Mouse (Mus musculus) cerebellum, adult 9-10 months (tissue): ENCODE measurements around the gene Fbxl13.

Experiments
- DNase-seq: peaks from one replicate; pipeline ENCODE4 v3.0.0; 2022

Gene Fbxl13

GRCm38 (mm10) chr5:21645439-21646132 lies at the start of gene Fbxl13, which contains the start of gene Armc10:
Gene Fbxl13 (minus strand): TSS chr5:21645634.
Gene Armc10 (plus strand): TSS chr5:21645813.
- peak; percentile 89 for DNase-seq

GRCm38 (mm10) chr5:21694854-21695490 lies 49.5 kb upstream of the Fbxl13 start:
- no peak for DNase-seq

GRCm38 (mm10) chr5:21693372-21693870 lies 48.0 kb upstream of the Fbxl13 start:
- DNase-seq: no peak

GRCm38 (mm10) chr5:21692230-21692629 lies 46.8 kb upstream of the Fbxl13 start:
- DNase-seq: no peak

- no peak for DNase-seq
Observed at GRCm38 (mm10) chr5:21687042-21687441, 41.6 kb upstream of the Fbxl13 start.

GRCm38 (mm10) chr5:21685001-21685400 lies 39.6 kb upstream of the Fbxl13 start:
- DNase-seq: no peak

- no peak for DNase-seq
Observed at GRCm38 (mm10) chr5:21683811-21684210, 38.4 kb upstream of the Fbxl13 start.

GRCm38 (mm10) chr5:21680940-21681339 lies 35.5 kb upstream of the Fbxl13 start:
- DNase-seq: no peak

GRCm38 (mm10) chr5:21680029-21680428 lies 34.6 kb upstream of the Fbxl13 start:
- no peak for DNase-seq

- DNase-seq: no peak
Observed at GRCm38 (mm10) chr5:21678363-21678762, 32.9 kb upstream of the Fbxl13 start.

- no peak for DNase-seq
Observed at GRCm38 (mm10) chr5:21677939-21678338, 32.5 kb upstream of the Fbxl13 start.

GRCm38 (mm10) chr5:21675494-21675893 lies 30.1 kb upstream of the Fbxl13 start:
- no peak for DNase-seq

- no peak for DNase-seq
Observed at GRCm38 (mm10) chr5:21675019-21675418, 29.6 kb upstream of the Fbxl13 start.

GRCm38 (mm10) chr5:21673742-21674141 lies 28.3 kb upstream of the Fbxl13 start:
- no peak for DNase-seq

- no peak for DNase-seq
Observed at GRCm38 (mm10) chr5:21672812-21673635, 27.6 kb upstream of the Fbxl13 start.

GRCm38 (mm10) chr5:21669307-21669706 lies 23.9 kb upstream of the Fbxl13 start:
- DNase-seq: no peak

GRCm38 (mm10) chr5:21667191-21668137 lies 22.0 kb upstream of the Fbxl13 start:
- DNase-seq: no peak

- no peak for DNase-seq
Observed at GRCm38 (mm10) chr5:21663081-21663480, 17.6 kb upstream of the Fbxl13 start.

GRCm38 (mm10) chr5:21660850-21661249 lies 15.4 kb upstream of the Fbxl13 start:
- DNase-seq: no peak

GRCm38 (mm10) chr5:21658623-21659395 lies 13.4 kb upstream of the Fbxl13 start:
- DNase-seq: peak; percentile 69

GRCm38 (mm10) chr5:21658038-21658437 lies 12.6 kb upstream of the Fbxl13 start:
- no peak for DNase-seq
